Mouse (Mus musculus) thymus, adult 2 months (tissue): Measurements from ENCODE around the gene Eif2b5. TPM values are rescaled to one million over a fixed set of nuclear protein-coding genes. Genes with fewer than 3 reads are reported as not detected.

Experiments
- DNase-seq: peaks from one replicate; pipeline ENCODE4 v3.0.0; 2021
- H3K27ac ChIP-seq: fragments of 200-500 bp; 2 replicates; pipeline ENCODE4 v1.5.1; 2012; ENCODE audit warnings: low read length, control low read depth; ENCODE audit not compliant: control insufficient read depth, insufficient read depth
- H3K27me3 ChIP-seq: fragments of 200-500 bp; 2 replicates; pipeline ENCODE4 v1.6.1; 2012; ENCODE audit warnings: mild to moderate bottlenecking, low read length, moderate library complexity, mixed read lengths; ENCODE audit not compliant: control insufficient read depth, insufficient read depth
- H3K36me3 ChIP-seq: fragments of 200-500 bp; 2 replicates; pipeline ENCODE4 v1.6.1; 2012; ENCODE audit warnings: mild to moderate bottlenecking, low read length, moderate library complexity; ENCODE audit not compliant: control insufficient read depth, insufficient read depth
- H3K4me1 ChIP-seq: fragments of 200-500 bp; replicated peaks from 2 replicates; pipeline ENCODE4 v1.6.1; 2012; ENCODE audit warnings: low read length; ENCODE audit not compliant: control insufficient read depth, insufficient read depth
- H3K4me3 ChIP-seq: fragments of 200-500 bp; 2 replicates; pipeline ENCODE4 v1.5.1; 2012; ENCODE audit warnings: mild to moderate bottlenecking, low read length, control low read depth, moderate library complexity; ENCODE audit not compliant: control insufficient read depth, insufficient read depth
- CTCF ChIP-seq: fragments of 200-500 bp; IDR thresholded peaks from 2 replicates; pipeline ENCODE4 v1.5.1; 2012; ENCODE audit warnings: mild to moderate bottlenecking, control low read depth, low read length, moderate library complexity, borderline replicate concordance; ENCODE audit not compliant: control insufficient read depth, poor library complexity, insufficient read depth; ENCODE audit errors: extremely low read depth
- POLR2A ChIP-seq: fragments of 200-500 bp; IDR thresholded peaks from 2 replicates; pipeline ENCODE4 v1.6.1; 2012; ENCODE audit warnings: mild to moderate bottlenecking, low read length, control low read depth, moderate library complexity; ENCODE audit not compliant: control insufficient read depth, poor library complexity, insufficient read depth; ENCODE audit errors: extremely low read depth
- WGBS: fragments of 180-500 bp; shearing (Covaris S2); methylation state at CpG from one replicate; pipeline ENCODE4 v1.1.7; 2018; 5-methylcytosine and 5-hydroxymethylcytosine counted together
- polyA plus RNA-seq: library from polyadenylated mRNA; depleted of rRNA; stranded (reverse); fragments of >200 nt; gene quantifications from 2 replicates; pipeline ENCODE4 v1.2.3, GENCODE M21; 2012

Gene Eif2b5
- polyA plus RNA-seq, 1 experiment: 40.7 TPM

- Histone ChIP-seq H3K36me3 (peaks cover 21% of the 10 kb centered on the region), H3K27ac (no peak overlapping the region), H3K4me3 (no peak overlapping the region), H3K4me1 (peaks cover 18% of the 10 kb centered on the region), H3K27me3 (no peaks in the 10 kb centered on the region)
- 34% methylated on average over 10 of the region's 10 CpGs for WGBS
- no peak for TF ChIP-seq CTCF
- no peak for TF ChIP-seq POLR2A
- DNase-seq: no peak
These were observed 36.1 kb downstream of the Eif2b5 start for GRCm38 (mm10) chr16:20534617-20535295.

GRCm38 (mm10) chr16:20535296-20536080, 36.9 kb downstream of the Eif2b5 start, which contains the start of gene Ap2m1:
TSS of gene Ap2m1 (plus strand) at chr16:20535478.
- H3K27ac ChIP-seq: no peak within 1 kb of the TSS
- peaks cover 28% of the 10 kb centered on the region for H3K36me3 ChIP-seq
- H3K4me1 ChIP-seq: peaks cover 18% of the 10 kb centered on the region
- DNase-seq: peak; percentile 92
- no peak for TF ChIP-seq CTCF
- TF ChIP-seq POLR2A: peak; percentile 42; the same call in 1 of the 2 replicates
- no peaks in the 10 kb centered on the region for H3K27me3 ChIP-seq
- under 1% methylated on average over 52 of the region's 52 CpGs for WGBS
- peak within 1 kb of the TSS; percentile 77 for H3K4me3 ChIP-seq

GRCm38 (mm10) chr16:20536081-20536665, 37.6 kb downstream of the Eif2b5 start:
- H3K27ac ChIP-seq: no peak overlapping the region
- H3K4me1 ChIP-seq: peaks cover 18% of the 10 kb centered on the region
- H3K36me3 ChIP-seq: peaks cover 29% of the 10 kb centered on the region
- H3K27me3 ChIP-seq: no peaks in the 10 kb centered on the region
- WGBS: 39% methylated on average over 9 of the region's 9 CpGs
- TF ChIP-seq POLR2A: no peak
- TF ChIP-seq CTCF: no peak
- DNase-seq: no peak
- peak overlapping the region; percentile 77 for H3K4me3 ChIP-seq

GRCm38 (mm10) chr16:20537071-20537471, 38.5 kb downstream of the Eif2b5 start:
- H3K4me3 ChIP-seq: no peak overlapping the region
- DNase-seq: no peak
- TF ChIP-seq POLR2A (no peak), CTCF (no peak)
- H3K27ac ChIP-seq: no peak overlapping the region
- WGBS: 79% methylated on average over 5 of the region's 5 CpGs
- peaks cover 33% of the 10 kb centered on the region for H3K36me3 ChIP-seq
- H3K4me1 ChIP-seq: peaks cover 18% of the 10 kb centered on the region
- H3K27me3 ChIP-seq: no peaks in the 10 kb centered on the region

GRCm38 (mm10) chr16:20537601-20538320, 39.1 kb downstream of the Eif2b5 start:
- no peak for DNase-seq
- Histone ChIP-seq H3K4me3 (no peak overlapping the region), H3K36me3 (peaks cover 40% of the 10 kb centered on the region), H3K27ac (no peak overlapping the region), H3K4me1 (peaks cover 18% of the 10 kb centered on the region), H3K27me3 (no peaks in the 10 kb centered on the region)
- 82% methylated on average over 6 of the region's 6 CpGs for WGBS
- TF ChIP-seq CTCF (no peak), POLR2A (no peak)

- Histone ChIP-seq H3K36me3 (peaks cover 49% of the 10 kb centered on the region), H3K27me3 (no peaks in the 10 kb centered on the region), H3K4me3 (no peak overlapping the region), H3K27ac (no peak overlapping the region), H3K4me1 (peaks cover 18% of the 10 kb centered on the region)
- no peak for DNase-seq
- no peak for TF ChIP-seq POLR2A
- TF ChIP-seq CTCF: no peak
- 61% methylated on average over 3 of the region's 3 CpGs for WGBS
These were observed 41.0 kb downstream of the Eif2b5 start for GRCm38 (mm10) chr16:20539649-20540048.
